ENCODE assay signal across 9 mouse cellular contexts in genomic region chr10:78465472-78465871, GRCm38 (mm10). TPM values are rescaled to one million over a fixed set of nuclear protein-coding genes. Genes with fewer than 3 reads are reported as not detected.
DNase-seq lines count a peak whose midpoint lies in the region; ATAC-seq lines count a peak whose summit lies in the region.
"Had no signal": no experiment of that assay in that cellular context is flagged by ENCODE, and none has a peak within 500 bp of the region (broad histone marks: within the 10 kb centered on the region; RNA-seq: fewer than 3 reads in every experiment).

No protein-coding gene starts in this region.

- no peaks in the 10 kb centered on the region for H3K9me3 ChIP-seq in forebrain, embryonic 11.5 days (ENCODE audit: control insufficient read depth, low read length)
- H3K9me3 ChIP-seq in forebrain, embryonic 16.5 days (ENCODE audit: control insufficient read depth, low read length): no peaks in the 10 kb centered on the region
- H3K9me3 ChIP-seq in heart, embryonic 15.5 days (replicated peaks): no peaks in the 10 kb centered on the region

- no peak overlapping the region for H3K4me3 ChIP-seq in forebrain, embryonic 11.5 days (ENCODE audit: low read depth, low read length)
- no peak overlapping the region for H3K4me3 ChIP-seq in forebrain, embryonic 16.5 days (replicated peaks; ENCODE audit: low read length)
- H3K4me3 ChIP-seq in heart, embryonic 15.5 days: peak overlapping the region; percentile 73

- peak; percentile 45 for DNase-seq in forebrain, embryonic 11.5 days (ENCODE audit: low spot score)
- peak; percentile 29 for DNase-seq in CD4-positive helper T cell, adult 2 months (ENCODE audit: low read depth, low spot score)
- DNase-seq in urinary bladder, adult 18-20 months (ENCODE audit: low spot score in 2 of 2): no peak
- no peak for DNase-seq in layer of hippocampus, adult 9-10 months (ENCODE audit: low spot score)
- no peak for DNase-seq in adrenal gland, postnatal 25 days

- H3K9ac ChIP-seq in forebrain, embryonic 11.5 days (ENCODE audit: low read length): peak overlapping the region; percentile 17
- H3K9ac ChIP-seq in forebrain, embryonic 16.5 days (replicated peaks; ENCODE audit: low read depth, low read length): no peak overlapping the region
- H3K9ac ChIP-seq in heart, embryonic 15.5 days: no peak overlapping the region

- peaks cover 2% of the 10 kb centered on the region; the same call in 1 of the 2 replicates for H3K4me1 ChIP-seq in forebrain, embryonic 11.5 days (replicated peaks; ENCODE audit: control insufficient read depth, insufficient read depth, low read length)
- peaks cover 8% of the 10 kb centered on the region for H3K4me1 ChIP-seq in forebrain, embryonic 16.5 days (replicated peaks; ENCODE audit: control insufficient read depth, insufficient read depth, low read length)
- H3K4me1 ChIP-seq in heart, embryonic 15.5 days (replicated peaks): peaks cover 22% of the 10 kb centered on the region

- H3K36me3 ChIP-seq in forebrain, embryonic 11.5 days (ENCODE audit: control insufficient read depth, insufficient read depth, low read length): no peaks in the 10 kb centered on the region
- no peaks in the 10 kb centered on the region for H3K36me3 ChIP-seq in forebrain, embryonic 16.5 days (ENCODE audit: control insufficient read depth, insufficient read depth)
- H3K36me3 ChIP-seq in heart, embryonic 15.5 days: no peaks in the 10 kb centered on the region

- ATAC-seq in forebrain, embryonic 11.5 days (replicated peaks; ENCODE audit: low FRiP score): 0 out of 2 replicates have a peak, but pooled peaks have one; percentile 4
- ATAC-seq in forebrain, embryonic 16.5 days: no peak; the same call in 1 of the 2 replicates
- no peak for ATAC-seq in heart, embryonic 15.5 days (replicated peaks; ENCODE audit: insufficient number of reproducible peaks, insufficient read depth, low FRiP score, low read depth)
- peak; percentile 52 for ATAC-seq in megakaryocyte progenitor cell, adult 5-6 weeks (replicated peaks; ENCODE audit: poor library complexity)

- H3K27me3 ChIP-seq in forebrain, embryonic 11.5 days (ENCODE audit: control insufficient read depth, insufficient read depth, low read length): no peaks in the 10 kb centered on the region
- H3K27me3 ChIP-seq in forebrain, embryonic 16.5 days (replicated peaks; ENCODE audit: control insufficient read depth, insufficient read depth, low read length): no peaks in the 10 kb centered on the region
- H3K27me3 ChIP-seq in heart, embryonic 15.5 days: no peaks in the 10 kb centered on the region

- H3K4me2 ChIP-seq in forebrain, embryonic 11.5 days (ENCODE audit: low read depth, low read length, severe bottlenecking): peak overlapping the region; percentile 99; the same call in 1 of the 2 replicates
- no peak overlapping the region for H3K4me2 ChIP-seq in forebrain, embryonic 16.5 days (ENCODE audit: low read length)
- H3K4me2 ChIP-seq in heart, embryonic 15.5 days: peak overlapping the region; percentile 98

- 79% methylated on average over 3 of the region's 3 CpGs for WGBS in forebrain, embryonic 11.5 days
- WGBS in forebrain, embryonic 16.5 days: 75% methylated on average over 3 of the region's 3 CpGs
- WGBS in heart, embryonic 15.5 days: 83% methylated on average over 3 of the region's 3 CpGs

- no peak overlapping the region for H3K27ac ChIP-seq in forebrain, embryonic 11.5 days (ENCODE audit: low read depth, low read length)
- H3K27ac ChIP-seq in forebrain, embryonic 16.5 days (ENCODE audit: low read length): no peak overlapping the region
- H3K27ac ChIP-seq in heart, embryonic 15.5 days: peak overlapping the region; percentile 58
- H3K27ac ChIP-seq: kidney, postnatal 0 days had no signal

RNA-seq across cellular contexts. Expression of gene Pdxk, which starts 0.7 kb away (rescaled TPM):
- polyA plus RNA-seq in forebrain, embryonic 11.5 days (2014; fragmentation: Nextera tagmentation; extraction: Ambion mirVana): 8.0 and 9.2 TPM in 2 replicates
- 16.7 and 23.0 TPM in 2 replicates for polyA plus RNA-seq in forebrain, embryonic 16.5 days (2015; fragmentation: Nextera tagmentation; extraction: Ambion mirVana)
- polyA plus RNA-seq in heart, embryonic 15.5 days (2015; fragmentation: Nextera tagmentation; extraction: Ambion mirVana): 4.6 and 8.7 TPM in 2 replicates
- total RNA-seq in megakaryocyte progenitor cell, adult 5-6 weeks (2015): 24.7 and 28.1 TPM in 2 replicates
- total RNA-seq in megakaryocyte progenitor cell, adult 5-6 weeks (2017): 18.8 and 19.9 TPM in 2 replicates
- total RNA-seq in adrenal gland, postnatal 25 days (2021): 23.2 and 24.1 TPM in 2 replicates

RNA-seq across cellular contexts. Expression of gene Cstb, which starts 40.0 kb away (rescaled TPM):
- polyA plus RNA-seq in forebrain, embryonic 11.5 days (2014; fragmentation: Nextera tagmentation; extraction: Ambion mirVana): 104 and 112 TPM in 2 replicates
- 96.6 and 117 TPM in 2 replicates for polyA plus RNA-seq in forebrain, embryonic 16.5 days (2015; fragmentation: Nextera tagmentation; extraction: Ambion mirVana)
- polyA plus RNA-seq in heart, embryonic 15.5 days (2015; fragmentation: Nextera tagmentation; extraction: Ambion mirVana): 114 and 160 TPM in 2 replicates
- 48.9 and 56.0 TPM in 2 replicates for total RNA-seq in megakaryocyte progenitor cell, adult 5-6 weeks (2015)
- total RNA-seq in megakaryocyte progenitor cell, adult 5-6 weeks (2017): 41.9 and 51.4 TPM in 2 replicates
- 257 and 265 TPM in 2 replicates for total RNA-seq in adrenal gland, postnatal 25 days (2021)

RNA-seq across cellular contexts. Expression of gene Olfr1358, which starts 51.8 kb away (rescaled TPM):
- not detected in 2 replicates for polyA plus RNA-seq in forebrain, embryonic 11.5 days (2014; fragmentation: Nextera tagmentation; extraction: Ambion mirVana)
- polyA plus RNA-seq in forebrain, embryonic 16.5 days (2015; fragmentation: Nextera tagmentation; extraction: Ambion mirVana): not detected in 2 replicates
- polyA plus RNA-seq in heart, embryonic 15.5 days (2015; fragmentation: Nextera tagmentation; extraction: Ambion mirVana): not detected in 2 replicates
- total RNA-seq in megakaryocyte progenitor cell, adult 5-6 weeks (2015): not detected in 2 replicates
- total RNA-seq in megakaryocyte progenitor cell, adult 5-6 weeks (2017): not detected in 2 replicates
- not detected in 2 replicates for total RNA-seq in adrenal gland, postnatal 25 days (2021)
- polyA plus RNA-seq: kidney, postnatal 0 days had no signal

RNA-seq across cellular contexts. Expression of gene Rrp1, which starts 52.6 kb away (rescaled TPM):
- 290 and 324 TPM in 2 replicates for polyA plus RNA-seq in forebrain, embryonic 11.5 days (2014; fragmentation: Nextera tagmentation; extraction: Ambion mirVana)
- 436 and 438 TPM in 2 replicates for polyA plus RNA-seq in forebrain, embryonic 16.5 days (2015; fragmentation: Nextera tagmentation; extraction: Ambion mirVana)
- polyA plus RNA-seq in heart, embryonic 15.5 days (2015; fragmentation: Nextera tagmentation; extraction: Ambion mirVana): 202 and 247 TPM in 2 replicates
- 56.7 and 60.6 TPM in 2 replicates for total RNA-seq in megakaryocyte progenitor cell, adult 5-6 weeks (2015)
- 336 and 416 TPM in 2 replicates for total RNA-seq in megakaryocyte progenitor cell, adult 5-6 weeks (2017)
- 228 and 255 TPM in 2 replicates for total RNA-seq in adrenal gland, postnatal 25 days (2021)

Comparison
In these comparisons a context has a peak if more than half of its experiments do, and no peak if none do; other contexts are left out.
1. ATAC-seq: peak in forebrain, embryonic 11.5 days (single experiment) and megakaryocyte progenitor cell, adult 5-6 weeks (single experiment); none in forebrain, embryonic 16.5 days (single experiment) and heart, embryonic 15.5 days (single experiment).
2. DNase-seq: peak in forebrain, embryonic 11.5 days (single experiment) and CD4-positive helper T cell, adult 2 months (single experiment); none in urinary bladder, adult 18-20 months (0 of 2), layer of hippocampus, adult 9-10 months (single experiment) and adrenal gland, postnatal 25 days (single experiment).